ENCODE assay signal across 8 mouse cellular contexts in the genomic region with DNA sequence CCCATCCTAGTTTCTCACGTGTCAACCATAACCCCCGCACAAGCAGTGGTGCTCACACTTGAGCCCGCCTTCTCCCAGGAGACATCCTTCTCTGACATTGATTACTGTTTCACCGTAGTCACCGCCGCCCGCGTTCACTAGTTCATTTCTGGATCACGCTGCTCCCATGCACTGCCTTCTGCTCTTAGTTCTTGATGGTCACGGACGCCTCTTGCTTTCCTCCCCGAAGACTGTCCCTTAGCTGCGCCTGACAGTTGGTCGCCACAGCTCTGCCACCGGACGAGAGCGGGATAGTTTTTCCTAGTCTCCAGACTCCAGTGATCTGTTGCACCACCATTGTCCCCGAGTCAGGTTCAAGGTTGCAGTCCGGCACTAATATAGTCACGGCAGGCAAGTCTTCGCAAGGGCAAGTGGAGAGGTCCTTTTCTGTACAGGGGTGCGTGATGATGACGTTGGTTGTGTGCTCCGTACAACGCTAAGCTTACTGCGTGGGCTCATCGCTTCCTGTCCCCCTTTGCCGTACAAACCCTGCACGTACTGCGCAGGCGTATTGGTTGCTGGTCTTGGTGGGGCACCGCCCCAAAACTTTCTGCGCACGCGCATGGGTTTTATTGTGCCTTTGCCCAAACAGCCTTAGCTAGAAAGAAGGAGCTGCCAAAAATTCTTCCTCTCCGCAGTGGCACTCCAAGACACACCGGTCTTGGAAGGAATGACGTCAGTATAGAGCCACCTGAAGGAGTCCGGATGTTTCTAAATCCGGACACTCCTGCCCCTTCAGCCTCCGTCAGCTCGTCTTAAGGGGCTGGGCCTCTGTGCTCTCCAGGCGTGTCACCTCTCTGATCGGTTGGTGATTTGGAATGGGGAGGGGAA. TPM values are rescaled to one million over a fixed set of nuclear protein-coding genes. Genes with fewer than 3 reads are reported as not detected.
DNase-seq lines count a peak whose midpoint lies in the region; ATAC-seq and TF ChIP-seq lines count a peak whose summit lies in the region.

A gene (plus strand): TSS at position 628 of the 870 bp plus-strand sequence.

- H3K4me1 ChIP-seq in ES-Bruce4 (ENCODE audit: control insufficient read depth, insufficient read depth, low read length): no peaks in the 10 kb centered on the region
- H3K4me1 ChIP-seq in forebrain, embryonic 13.5 days: peaks cover 46% of the 10 kb centered on the region
- peaks cover 17% of the 10 kb centered on the region for H3K4me1 ChIP-seq in liver, postnatal 0 days (ENCODE audit: insufficient read depth)
- peaks cover 33% of the 10 kb centered on the region for H3K4me1 ChIP-seq in neural tube, embryonic 14.5 days (ENCODE audit: control insufficient read depth, insufficient read depth, low read length)

- peak; percentile 91 for ATAC-seq in cerebellum, adult (ENCODE audit: insufficient number of reproducible peaks, low FRiP score, low TSS enrichment)
- peak; percentile 96 for ATAC-seq in forebrain, embryonic 13.5 days
- ATAC-seq in liver, postnatal 0 days: peak; percentile 96
- peak; percentile 95 for ATAC-seq in neural tube, embryonic 14.5 days (ENCODE audit: low read depth)

- peak within 1 kb of the TSS; percentile 94 for H3K4me2 ChIP-seq in forebrain, embryonic 13.5 days
- H3K4me2 ChIP-seq in liver, postnatal 0 days (ENCODE audit: low read depth, low read length): peak within 1 kb of the TSS; percentile 99
- H3K4me2 ChIP-seq in neural tube, embryonic 14.5 days (ENCODE audit: low read depth, low read length): peak within 1 kb of the TSS; percentile 96

- H3K27me3 ChIP-seq in ES-Bruce4 (ENCODE audit: control insufficient read depth, insufficient read depth, low read length, poor library complexity, severe bottlenecking): no peaks in the 10 kb centered on the region
- peaks cover 15% of the 10 kb centered on the region for H3K27me3 ChIP-seq in forebrain, embryonic 13.5 days
- H3K27me3 ChIP-seq in liver, postnatal 0 days (ENCODE audit: insufficient read depth, low read length): no peaks in the 10 kb centered on the region
- H3K27me3 ChIP-seq in neural tube, embryonic 14.5 days (ENCODE audit: control insufficient read depth, insufficient read depth, low read length): no peaks in the 10 kb centered on the region

- WGBS in forebrain, embryonic 13.5 days: under 1% methylated on average over 44 of the region's 44 CpGs
- WGBS in large intestine, adult 2 months: under 1% methylated on average over 44 of the region's 44 CpGs
- under 1% methylated on average over 44 of the region's 44 CpGs for WGBS in liver, postnatal 0 days (ENCODE audit: insufficient replicate concordance)
- WGBS in neural tube, embryonic 14.5 days: under 1% methylated on average over 44 of the region's 44 CpGs

- H3K27ac ChIP-seq in ES-Bruce4 (ENCODE audit: insufficient read depth, low read length): no peak within 1 kb of the TSS
- peak within 1 kb of the TSS; percentile 89 for H3K27ac ChIP-seq in forebrain, embryonic 13.5 days
- peak within 1 kb of the TSS; percentile 93 for H3K27ac ChIP-seq in liver, postnatal 0 days (ENCODE audit: low read depth)
- H3K27ac ChIP-seq in neural tube, embryonic 14.5 days (ENCODE audit: low read depth, low read length): peak within 1 kb of the TSS; percentile 90

- intact Hi-C loops in heart, postnatal 10 days (cut with DNase I): loop anchor here (2.0 to 5.0 kb wide), 2 partner anchors 23 to 132 kb away; a partner anchor contains a TSS

- no peaks in the 10 kb centered on the region for H3K36me3 ChIP-seq in ES-Bruce4 (ENCODE audit: control insufficient read depth, insufficient read depth, low read length, poor library complexity, severe bottlenecking)
- peaks cover 23% of the 10 kb centered on the region for H3K36me3 ChIP-seq in forebrain, embryonic 13.5 days (ENCODE audit: poor library complexity, severe bottlenecking)
- peaks cover 20% of the 10 kb centered on the region for H3K36me3 ChIP-seq in liver, postnatal 0 days (replicated peaks; ENCODE audit: insufficient read depth, low read length)
- H3K36me3 ChIP-seq in neural tube, embryonic 14.5 days (ENCODE audit: control insufficient read depth, insufficient read depth, low read length): peaks cover 9% of the 10 kb centered on the region

- H3K4me3 ChIP-seq in ES-Bruce4 (ENCODE audit: low read depth, low read length): peak within 1 kb of the TSS; percentile 75
- H3K4me3 ChIP-seq in forebrain, embryonic 13.5 days: peak within 1 kb of the TSS; percentile 74
- peak within 1 kb of the TSS; percentile 57 for H3K4me3 ChIP-seq in liver, postnatal 0 days (ENCODE audit: low read depth, low read length)
- peak within 1 kb of the TSS; percentile 72 for H3K4me3 ChIP-seq in neural tube, embryonic 14.5 days (ENCODE audit: low read depth, low read length)

- peak within 1 kb of the TSS; percentile 72 for H3K9ac ChIP-seq in ES-Bruce4 (ENCODE audit: low read depth, poor library complexity, severe bottlenecking)
- peak within 1 kb of the TSS; percentile 96 for H3K9ac ChIP-seq in forebrain, embryonic 13.5 days
- peak within 1 kb of the TSS; percentile 88 for H3K9ac ChIP-seq in liver, postnatal 0 days (replicated peaks)
- H3K9ac ChIP-seq in neural tube, embryonic 14.5 days (replicated peaks; ENCODE audit: low read depth, low read length): peak within 1 kb of the TSS; percentile 96

- no peaks in the 10 kb centered on the region for H3K9me3 ChIP-seq in ES-Bruce4 (replicated peaks; ENCODE audit: control insufficient read depth, insufficient read depth, low read length, poor library complexity, severe bottlenecking)
- no peaks in the 10 kb centered on the region for H3K9me3 ChIP-seq in forebrain, embryonic 13.5 days (replicated peaks)
- no peaks in the 10 kb centered on the region for H3K9me3 ChIP-seq in liver, postnatal 0 days (ENCODE audit: low read length)
- H3K9me3 ChIP-seq in neural tube, embryonic 14.5 days (ENCODE audit: control insufficient read depth, low read length): no peaks in the 10 kb centered on the region

- peak; percentile 99 for DNase-seq in heart, postnatal 10 days
- DNase-seq in large intestine, adult 2 months (ENCODE audit: low read depth, low spot score): peak; percentile 100
- DNase-seq in liver, postnatal 0 days: peak; percentile 97
- DNase-seq in testis, postnatal 10 days (ENCODE audit: low spot score): peak; percentile 98

- no peak for TF ChIP-seq POLR2A in ES-Bruce4 (IDR thresholded peaks at IDR 0.05; ENCODE audit: insufficient read depth, low read length)

- TF ChIP-seq EP300 in ES-Bruce4 (IDR thresholded peaks at IDR 0.05; ENCODE audit: insufficient read depth, low read depth, low read length): 0 out of 2 replicates have a peak, but pooled peaks have one; percentile 26
- no peak for TF ChIP-seq EP300 in liver, postnatal 0 days (IDR thresholded peaks at IDR 0.05; ENCODE audit: low read depth)

- no peak for TF ChIP-seq CTCF in ES-Bruce4 (IDR thresholded peaks at IDR 0.05; ENCODE audit: low read depth, low read length)
- TF ChIP-seq CTCF in liver, postnatal 0 days (IDR thresholded peaks at IDR 0.05; ENCODE audit: low read depth): no peak

RNA-seq across cellular contexts. Expression of the gene that starts here (rescaled TPM):
- polyA plus RNA-seq in ES-Bruce4 (2011; ENCODE audit: insufficient read depth, insufficient read length, low read depth, missing spikeins): 7.2 and 8.2 TPM in 2 replicates
- polyA plus RNA-seq in forebrain, embryonic 13.5 days (2015; fragmentation: Nextera tagmentation; extraction: Ambion mirVana): 15.1 and 17.4 TPM in 2 replicates
- total RNA-seq in heart, postnatal 10 days (2021): 10 to 100 TPM; 18.3 to 20.1 TPM
- polyA plus RNA-seq in large intestine, adult 2 months (2012; rRNA removed): 7.6 and 10.8 TPM in 2 replicates
- polyA plus RNA-seq in liver, postnatal 0 days (2015; fragmentation: Nextera tagmentation; extraction: Ambion mirVana): 1.3 and 1.6 TPM in 2 replicates
- polyA plus RNA-seq in neural tube, embryonic 14.5 days (2014; fragmentation: Nextera tagmentation; extraction: Ambion mirVana): 21.5 and 27.0 TPM in 2 replicates
